Mouse (Mus musculus) hindbrain, embryonic 13.5 days (tissue): ENCODE data around the gene Accsl. TPM values are rescaled to one million over a fixed set of nuclear protein-coding genes. Genes with fewer than 3 reads are reported as not detected.

ENCODE experiments used
- ATAC-seq: fragments of 200-750 bp; cut with Nextera tagmentation; 2 replicates; pipeline ENCODE4 v1.8.0; 2017; ENCODE audit warnings: moderate TSS enrichment; ENCODE audit not compliant: low FRiP score
- H3K27ac ChIP-seq: fragments of 300-500 bp; sonication (generic); 2 replicates; pipeline ENCODE4 v1.5.1; 2015; ENCODE audit warnings: inconsistent platforms, mild to moderate bottlenecking, moderate library complexity
- H3K27me3 ChIP-seq: fragments of 300-500 bp; sonication (generic); 2 replicates; pipeline ENCODE4 v1.6.1; 2015; ENCODE audit warnings: mild to moderate bottlenecking, inconsistent platforms
- H3K36me3 ChIP-seq: fragments of 300-500 bp; sonication (generic); 2 replicates; pipeline ENCODE4 v1.6.1; 2015; ENCODE audit warnings: mild to moderate bottlenecking, inconsistent platforms
- H3K4me1 ChIP-seq: fragments of 300-500 bp; sonication (generic); replicated peaks from 2 replicates; pipeline ENCODE4 v1.6.1; 2015; ENCODE audit warnings: inconsistent platforms
- H3K4me2 ChIP-seq: fragments of 300-500 bp; sonication (generic); 2 replicates; pipeline ENCODE4 v1.6.1; 2015; ENCODE audit warnings: inconsistent platforms, mild to moderate bottlenecking, moderate library complexity
- H3K4me3 ChIP-seq: fragments of 300-500 bp; sonication (generic); 2 replicates; pipeline ENCODE4 v1.5.1; 2015; ENCODE audit warnings: mild to moderate bottlenecking, inconsistent platforms
- H3K9ac ChIP-seq: fragments of 300-500 bp; sonication (generic); 2 replicates; pipeline ENCODE4 v1.6.1; 2015; ENCODE audit warnings: mild to moderate bottlenecking, inconsistent platforms
- H3K9me3 ChIP-seq: fragments of 300-500 bp; sonication (generic); 2 replicates; pipeline ENCODE4 v1.6.1; 2016; ENCODE audit warnings: inconsistent platforms
- WGBS: fragments of 180-500 bp; shearing (Covaris S2); methylation state at CpG from one replicate; pipeline ENCODE4 v1.1.7; 2015; 5-methylcytosine and 5-hydroxymethylcytosine counted together
- polyA plus RNA-seq: library from polyadenylated mRNA; unstranded; fragments of >200 nt; fragmentation: Nextera tagmentation; extraction: Ambion mirVana; gene quantifications from 2 replicates; pipeline ENCODE4 v1.2.1, GENCODE M21; 2015

The Accsl gene
- polyA plus RNA-seq, 1 experiment from 2014 or later, result 0.34 TPM

DNA sequence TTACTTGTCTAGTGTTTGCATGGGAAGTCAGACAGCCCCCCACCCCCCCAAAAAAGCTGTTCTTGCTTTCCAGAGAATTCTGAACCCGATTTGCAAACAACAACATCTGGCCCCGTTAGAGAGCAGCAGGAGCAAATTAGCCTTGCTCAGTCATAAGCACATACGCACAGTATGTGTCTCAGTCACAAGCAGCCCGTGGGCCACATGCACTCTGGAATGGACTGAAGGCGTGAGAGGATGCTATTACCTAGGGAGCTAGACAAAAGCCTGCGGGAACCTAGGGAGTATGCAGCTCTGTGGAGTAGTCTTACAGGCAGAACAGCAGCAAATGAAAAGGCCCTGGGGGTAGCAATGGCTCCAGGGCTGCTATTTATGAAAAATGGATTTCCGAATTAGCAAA lies 3.3 kb upstream of the Accsl start:
- H3K9me3 ChIP-seq, result no peaks in the 10 kb centered on the region
- peaks cover 21% of the 10 kb centered on the region for H3K4me1 ChIP-seq
- H3K4me3 ChIP-seq, result no peak overlapping the region
- no peaks in the 10 kb centered on the region for H3K36me3 ChIP-seq
- H3K4me2 ChIP-seq, result no peak overlapping the region
- 50% methylated on average over 7 of the region's 7 CpGs for WGBS
- no peak overlapping the region for H3K9ac ChIP-seq
- 0 out of 2 replicates have a peak, but pooled peaks have one; percentile 33 for ATAC-seq
- 0 out of 2 replicates have a peak, but pooled peaks cover 9% of the 10 kb centered on the region for H3K27me3 ChIP-seq
- peak overlapping the region; percentile 52 for H3K27ac ChIP-seq

DNA sequence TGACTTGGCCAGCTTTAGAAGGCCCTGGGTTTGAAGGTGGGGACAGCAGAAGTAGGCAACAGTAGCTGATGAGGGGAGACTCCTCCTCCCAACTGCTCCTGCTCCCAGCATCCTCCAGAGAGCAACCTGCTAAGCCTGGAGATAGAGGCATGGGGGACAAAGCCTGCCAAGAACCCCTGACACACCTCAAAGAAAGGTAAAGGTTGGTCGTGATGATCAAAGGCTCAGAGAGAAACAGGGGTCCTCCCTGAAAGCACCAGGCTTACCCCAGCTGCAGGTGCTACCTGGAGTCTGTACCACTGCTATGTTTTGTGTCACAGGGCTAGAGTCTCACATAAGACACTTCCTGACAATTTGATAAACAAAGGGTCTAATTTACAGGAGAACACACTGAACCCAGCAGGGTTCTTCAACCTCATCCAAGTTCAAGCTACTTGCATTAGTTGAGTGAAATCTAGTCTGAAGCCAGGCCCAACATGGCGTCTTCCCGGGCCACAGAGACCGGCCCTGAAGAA lies 2.5 kb upstream of the Accsl start:
- no peaks in the 10 kb centered on the region for H3K9me3 ChIP-seq
- H3K27ac ChIP-seq, result peak overlapping the region; percentile 52; the same call in 1 of the 2 replicates
- 0 out of 2 replicates have a peak, but pooled peaks cover 9% of the 10 kb centered on the region for H3K27me3 ChIP-seq
- no peak overlapping the region for H3K4me3 ChIP-seq
- no peak overlapping the region for H3K9ac ChIP-seq
- ATAC-seq, result no peak
- WGBS, result 85% methylated on average over 4 of the region's 4 CpGs
- no peaks in the 10 kb centered on the region for H3K36me3 ChIP-seq
- peaks cover 21% of the 10 kb centered on the region for H3K4me1 ChIP-seq
- no peak overlapping the region for H3K4me2 ChIP-seq

DNA sequence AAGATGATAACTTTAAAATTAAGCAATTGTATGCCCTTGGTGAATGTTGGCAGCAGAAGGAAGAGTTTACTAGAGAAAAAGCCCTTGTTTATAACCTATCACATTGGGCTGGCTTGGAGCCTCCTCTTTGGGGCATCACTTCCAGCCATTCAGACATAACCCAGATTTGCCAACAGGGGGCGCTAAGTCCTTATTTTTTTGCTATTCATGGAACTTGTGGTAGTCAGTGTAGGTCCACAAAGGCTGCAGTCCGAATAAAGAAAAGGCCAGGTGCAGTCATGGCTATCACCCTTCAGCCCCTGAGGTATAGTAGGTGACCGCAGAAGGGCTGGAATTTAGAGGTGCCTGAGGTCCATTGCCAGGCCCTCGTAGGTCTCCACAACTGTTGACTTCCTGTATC lies 1.9 kb upstream of the Accsl start:
- Histone ChIP-seq H3K4me2 (no peak overlapping the region), H3K27ac (no peak overlapping the region), H3K9ac (no peak overlapping the region), H3K9me3 (no peaks in the 10 kb centered on the region), H3K36me3 (no peaks in the 10 kb centered on the region), H3K27me3 (0 out of 2 replicates have a peak, but pooled peaks cover 9% of the 10 kb centered on the region), H3K4me1 (peaks cover 21% of the 10 kb centered on the region), H3K4me3 (no peak overlapping the region)
- 40% methylated on average over 4 of the region's 4 CpGs for WGBS
- ATAC-seq, result 0 out of 2 replicates have a peak, but pooled peaks have one; percentile 29

DNA sequence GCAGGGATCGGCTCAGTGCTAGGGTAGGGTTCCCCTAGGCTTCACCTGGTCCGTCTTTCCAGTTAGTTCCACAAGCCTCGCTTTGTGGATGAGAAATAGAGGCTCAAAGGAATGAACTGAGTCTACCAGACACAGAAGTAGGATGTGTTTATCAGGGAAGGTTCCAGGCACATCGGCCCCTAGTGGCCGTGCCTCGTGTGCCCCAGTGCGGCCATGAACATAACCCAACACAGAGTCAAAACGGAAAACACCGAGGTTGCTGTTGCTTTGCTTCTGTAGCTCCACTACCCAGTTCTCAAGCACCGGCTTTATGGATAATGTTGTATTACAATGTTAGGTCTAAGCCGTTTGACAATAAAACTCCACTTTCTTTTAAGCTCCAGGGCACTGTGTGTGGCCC lies 391 bp downstream of the Accsl start:
- Histone ChIP-seq H3K27me3 (0 out of 2 replicates have a peak, but pooled peaks cover 9% of the 10 kb centered on the region), H3K9me3 (no peaks in the 10 kb centered on the region), H3K4me1 (peaks cover 13% of the 10 kb centered on the region), H3K36me3 (no peaks in the 10 kb centered on the region), H3K4me2 (no peak overlapping the region), H3K27ac (no peak overlapping the region), H3K4me3 (no peak overlapping the region), H3K9ac (no peak overlapping the region)
- WGBS, result 89% methylated on average over 11 of the region's 11 CpGs
- no peak for ATAC-seq

DNA sequence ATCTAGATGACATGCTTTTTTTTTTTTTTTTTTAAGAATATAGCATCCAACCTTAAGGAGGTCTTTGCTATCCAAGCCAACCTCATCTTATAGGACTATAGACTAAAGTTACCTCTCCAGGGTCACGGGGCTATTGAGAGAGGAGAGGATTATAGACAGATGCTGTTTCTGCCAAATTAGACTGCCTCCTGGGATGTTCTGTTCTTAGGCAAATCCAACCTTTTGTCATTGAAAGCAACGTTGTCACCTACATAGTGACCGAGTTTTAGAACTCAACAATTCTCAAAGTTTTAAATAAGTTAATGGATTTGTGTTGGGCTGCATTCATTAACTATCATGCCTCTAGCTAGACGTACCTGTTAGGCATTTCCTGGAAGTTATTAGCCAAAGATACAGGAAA lies 5.7 kb downstream of the Accsl start:
- H3K4me1 ChIP-seq, result no peaks in the 10 kb centered on the region
- 0 out of 2 replicates have a peak, but pooled peaks cover under 1% of the 10 kb centered on the region for H3K27me3 ChIP-seq
- H3K27ac ChIP-seq, result no peak overlapping the region
- ATAC-seq, result no peak
- H3K4me3 ChIP-seq, result no peak overlapping the region
- 72% methylated on average over 4 of the region's 4 CpGs for WGBS
- H3K9ac ChIP-seq, result no peak overlapping the region
- no peaks in the 10 kb centered on the region for H3K36me3 ChIP-seq
- H3K9me3 ChIP-seq, result no peaks in the 10 kb centered on the region
- H3K4me2 ChIP-seq, result no peak overlapping the region

DNA sequence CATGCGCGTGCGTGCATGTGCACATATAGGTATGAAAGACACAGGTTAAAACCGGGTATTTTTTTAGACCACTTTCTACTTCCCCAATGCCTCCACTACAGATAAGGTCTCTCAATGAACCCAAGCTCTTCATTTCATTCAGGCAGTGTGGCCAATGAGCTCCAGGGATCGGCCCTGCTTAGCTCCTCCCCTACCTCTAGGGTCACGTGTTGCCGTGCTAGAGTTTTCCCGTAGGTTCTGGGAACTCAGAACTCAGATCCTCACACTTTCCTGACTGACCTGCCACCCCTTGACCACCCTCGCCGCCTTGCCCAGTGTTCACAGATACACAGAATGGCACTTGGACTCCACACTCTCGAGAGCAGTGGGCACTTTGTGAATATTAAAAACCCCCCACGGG lies 10.1 kb downstream of the Accsl start:
- Histone ChIP-seq H3K4me3 (no peak overlapping the region), H3K4me2 (no peak overlapping the region), H3K27me3 (no peaks in the 10 kb centered on the region), H3K36me3 (no peaks in the 10 kb centered on the region), H3K9ac (no peak overlapping the region), H3K27ac (no peak overlapping the region), H3K4me1 (no peaks in the 10 kb centered on the region), H3K9me3 (no peaks in the 10 kb centered on the region)
- ATAC-seq, result no peak
- 75% methylated on average over 12 of the region's 12 CpGs for WGBS

DNA sequence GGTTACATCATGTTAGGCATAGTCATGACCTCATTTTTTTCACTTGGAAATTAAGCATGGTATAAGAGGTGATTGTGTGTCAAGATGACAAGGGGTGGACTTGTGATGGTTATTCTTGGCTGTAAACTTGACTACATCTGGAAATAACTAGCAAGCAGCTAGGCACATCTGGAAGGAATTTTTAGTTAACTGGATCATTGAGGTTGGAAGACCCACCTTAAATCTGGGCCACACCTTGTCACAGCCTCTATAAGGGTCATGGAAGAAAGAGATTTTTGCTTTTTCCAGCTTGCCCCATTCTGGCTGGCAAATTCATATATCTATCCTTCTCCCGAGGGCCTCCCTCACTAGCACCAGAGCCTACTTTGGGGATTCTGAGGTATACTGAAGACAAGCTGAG lies 17.7 kb downstream of the Accsl start:
- no peak overlapping the region for H3K4me2 ChIP-seq
- peaks cover 6% of the 10 kb centered on the region; the same call in 1 of the 2 replicates for H3K36me3 ChIP-seq
- no peaks in the 10 kb centered on the region for H3K27me3 ChIP-seq
- H3K4me1 ChIP-seq, result peaks cover 19% of the 10 kb centered on the region
- no peaks in the 10 kb centered on the region for H3K9me3 ChIP-seq
- H3K27ac ChIP-seq, result no peak overlapping the region
- no peak for ATAC-seq
- H3K9ac ChIP-seq, result no peak overlapping the region
- WGBS, result 90% methylated on average over 1 of the region's 1 CpGs
- H3K4me3 ChIP-seq, result no peak overlapping the region

DNA sequence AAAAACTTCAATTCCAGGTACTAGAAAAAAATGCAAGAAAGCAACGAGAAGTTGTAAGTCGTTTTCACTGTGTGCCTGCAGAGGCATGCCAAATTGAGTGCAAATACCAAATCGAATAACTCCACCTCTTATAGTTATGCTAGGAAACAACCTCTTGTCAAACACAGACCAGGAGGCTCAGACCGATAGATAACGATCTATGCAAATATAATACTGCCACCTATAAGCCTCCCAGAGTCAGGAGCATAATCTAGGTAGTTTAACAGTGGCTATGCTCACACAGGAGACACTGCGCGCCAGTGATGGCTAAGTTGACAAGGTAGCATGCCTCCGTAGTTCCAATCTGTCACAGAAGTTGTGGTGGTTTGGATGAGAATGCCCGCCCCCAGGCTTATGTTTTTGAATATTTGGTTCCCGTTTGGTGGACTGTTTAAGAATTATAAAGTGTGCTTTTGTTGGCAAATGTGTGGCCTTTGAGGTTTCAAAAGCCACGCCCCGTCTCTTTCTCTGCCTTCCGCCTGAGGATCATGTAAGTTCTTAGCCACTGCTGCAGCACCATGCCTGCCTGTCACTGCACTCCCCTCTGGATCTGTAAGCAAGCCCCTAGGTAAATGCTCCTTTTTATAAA lies 18.5 kb downstream of the Accsl start:
- ATAC-seq, result no peak
- no peak overlapping the region for H3K27ac ChIP-seq

DNA sequence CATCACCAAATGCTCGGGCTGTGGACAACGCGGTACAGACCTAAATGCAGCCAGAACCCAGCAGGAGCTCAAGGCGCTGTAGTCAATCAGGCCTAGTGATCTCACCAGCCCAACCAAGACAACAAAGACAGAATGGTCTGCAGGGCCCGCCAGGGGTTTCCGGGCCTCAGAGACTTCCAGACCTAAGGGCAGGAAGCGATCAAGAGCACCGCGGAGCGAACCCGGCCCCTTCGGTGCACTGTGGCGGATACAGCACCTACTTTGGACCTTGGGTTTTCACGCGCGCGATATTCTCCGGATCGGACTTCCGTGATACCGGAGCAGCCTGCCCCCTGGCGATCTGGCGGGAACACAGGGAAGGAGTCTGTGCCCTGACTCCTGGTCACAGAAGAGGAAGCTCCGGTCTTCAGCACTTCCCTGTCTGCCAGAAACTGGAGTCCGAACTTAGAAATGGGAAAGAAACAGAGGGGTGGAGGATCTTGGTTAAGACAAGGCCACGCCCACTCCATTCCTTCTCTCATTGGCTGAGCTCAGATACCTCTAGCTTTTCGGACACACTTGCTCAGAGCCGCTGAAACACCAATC lies 19.4 kb downstream of the Accsl start, which contains the start of gene Accs:
Gene Accs, minus strand, starts transcription at position 439 of the 585 bp plus-strand sequence.
- peak; percentile 87 for ATAC-seq
- Histone ChIP-seq H3K4me1 (peaks cover 19% of the 10 kb centered on the region), H3K4me3 (peak within 1 kb of the TSS; percentile 65), H3K27ac (peak within 1 kb of the TSS; percentile 88), H3K9me3 (no peaks in the 10 kb centered on the region), H3K36me3 (peaks cover 21% of the 10 kb centered on the region), H3K4me2 (peak within 1 kb of the TSS; percentile 67), H3K9ac (peak within 1 kb of the TSS; percentile 85), H3K27me3 (no peaks in the 10 kb centered on the region)
- under 1% methylated on average over 28 of the region's 28 CpGs for WGBS

More for the DNA sequence above, 18.5 kb downstream of the Accsl start:
- no peaks in the 10 kb centered on the region for H3K9me3 ChIP-seq
- H3K27me3 ChIP-seq, result no peaks in the 10 kb centered on the region
- peak overlapping the region; percentile 67 for H3K4me2 ChIP-seq
- H3K4me1 ChIP-seq, result peaks cover 19% of the 10 kb centered on the region
- H3K36me3 ChIP-seq, result peaks cover 14% of the 10 kb centered on the region
- H3K4me3 ChIP-seq, result peak overlapping the region; percentile 65
- 56% methylated on average over 13 of the region's 13 CpGs for WGBS
- H3K9ac ChIP-seq, result no peak overlapping the region

DNA sequence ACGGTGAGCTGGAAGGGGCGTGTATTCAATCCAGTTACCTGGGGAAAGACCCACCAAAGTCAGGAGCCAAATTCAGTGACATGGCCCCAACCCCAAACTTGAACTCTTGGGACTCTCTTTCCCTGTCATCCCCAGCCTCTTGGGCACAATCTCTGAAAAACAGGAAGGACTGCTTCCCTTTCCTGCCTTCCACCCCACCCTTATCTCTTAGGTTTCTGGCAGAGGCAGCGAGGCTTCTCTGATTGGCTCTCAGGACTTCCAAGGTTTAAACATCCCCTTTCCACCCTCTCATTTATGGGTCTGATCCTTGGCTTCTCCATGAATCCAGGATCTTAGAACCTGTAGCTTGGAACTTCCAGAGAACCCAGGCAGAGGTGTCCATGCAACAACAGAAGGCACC lies 27.6 kb downstream of the Accsl start:
- no peak overlapping the region for H3K27ac ChIP-seq
- 0 out of 2 replicates have a peak, but pooled peaks cover 3% of the 10 kb centered on the region for H3K9me3 ChIP-seq
- no peak overlapping the region for H3K9ac ChIP-seq
- WGBS, result 98% methylated on average over 3 of the region's 3 CpGs
- no peak for ATAC-seq
- no peaks in the 10 kb centered on the region for H3K27me3 ChIP-seq
- H3K4me1 ChIP-seq, result no peaks in the 10 kb centered on the region
- H3K4me2 ChIP-seq, result no peak overlapping the region
- no peak overlapping the region for H3K4me3 ChIP-seq
- peaks cover 94% of the 10 kb centered on the region for H3K36me3 ChIP-seq

DNA sequence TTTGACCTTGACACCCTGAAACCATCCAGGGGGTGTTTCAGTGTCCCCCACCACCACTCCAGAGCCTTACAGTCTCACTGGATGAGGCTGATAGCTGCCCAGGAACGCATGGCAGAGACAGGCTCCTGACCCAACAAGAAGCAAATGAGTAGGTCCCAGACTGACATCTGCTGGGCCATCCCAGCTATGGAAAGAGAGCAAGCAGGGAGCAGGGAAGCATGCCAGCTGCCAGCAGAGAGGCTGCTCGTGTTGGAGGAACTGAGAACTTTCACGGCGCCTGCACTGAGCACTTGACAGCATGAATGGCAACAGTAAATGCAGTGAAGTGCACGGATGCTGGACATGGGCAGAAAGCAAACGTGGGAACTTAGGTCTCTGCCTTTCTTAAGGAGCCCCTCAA lies 28.8 kb downstream of the Accsl start:
- Histone ChIP-seq H3K27ac (no peak overlapping the region), H3K4me3 (no peak overlapping the region), H3K9me3 (0 out of 2 replicates have a peak, but pooled peaks cover 3% of the 10 kb centered on the region), H3K4me1 (no peaks in the 10 kb centered on the region), H3K9ac (no peak overlapping the region), H3K27me3 (no peaks in the 10 kb centered on the region), H3K36me3 (peaks cover 94% of the 10 kb centered on the region), H3K4me2 (no peak overlapping the region)
- no peak for ATAC-seq
- WGBS, result 86% methylated on average over 6 of the region's 6 CpGs

DNA sequence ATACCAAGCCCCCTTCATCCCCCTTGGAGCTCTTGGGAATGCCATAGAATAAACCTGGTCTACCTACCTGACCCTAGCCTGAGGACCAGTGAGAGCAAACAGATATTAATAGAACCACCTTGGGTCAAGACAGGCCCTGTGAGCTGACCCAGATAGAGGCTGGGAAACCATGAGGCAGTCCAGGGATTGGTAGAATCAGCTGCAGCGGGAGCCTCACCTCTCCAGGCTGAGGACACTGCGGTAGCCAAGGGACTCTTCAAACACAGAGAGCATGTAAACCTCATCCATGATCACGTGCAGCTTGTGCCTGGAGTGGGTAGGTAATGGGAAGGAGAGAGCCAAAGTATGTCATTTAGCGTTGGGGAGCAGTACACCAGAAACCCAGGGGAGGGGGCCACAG lies 30.0 kb downstream of the Accsl start:
- Histone ChIP-seq H3K9ac (no peak overlapping the region), H3K36me3 (peaks cover 93% of the 10 kb centered on the region), H3K4me2 (no peak overlapping the region), H3K4me3 (no peak overlapping the region), H3K27me3 (no peaks in the 10 kb centered on the region), H3K27ac (no peak overlapping the region), H3K4me1 (no peaks in the 10 kb centered on the region), H3K9me3 (0 out of 2 replicates have a peak, but pooled peaks cover 3% of the 10 kb centered on the region)
- ATAC-seq, result no peak
- WGBS, result 91% methylated on average over 4 of the region's 4 CpGs
